ENCODE assay signal across 9 mouse cellular contexts in genomic region chr5:99037442-99037811, GRCm38 (mm10). TPM values are rescaled to one million over a fixed set of nuclear protein-coding genes. Genes with fewer than 3 reads are reported as not detected.
DNase-seq lines count a peak whose midpoint lies in the region; ATAC-seq and TF ChIP-seq lines count a peak whose summit lies in the region.
"Had no signal": no experiment of that assay in that cellular context is flagged by ENCODE, and none has a peak within 500 bp of the region (broad histone marks: within the 10 kb centered on the region; RNA-seq: fewer than 3 reads in every experiment).

No protein-coding gene starts in this region.

- no peaks in the 10 kb centered on the region for H3K36me3 ChIP-seq in heart, embryonic 10.5 days
- H3K36me3 ChIP-seq in ES-Bruce4 (ENCODE audit: control insufficient read depth, insufficient read depth, low read length, poor library complexity, severe bottlenecking): no peaks in the 10 kb centered on the region
- no peaks in the 10 kb centered on the region for H3K36me3 ChIP-seq in forebrain, embryonic 14.5 days (ENCODE audit: control insufficient read depth, insufficient read depth, low read length)
- no peaks in the 10 kb centered on the region for H3K36me3 ChIP-seq in midbrain, embryonic 10.5 days

- TF ChIP-seq CTCF in ES-Bruce4 (IDR thresholded peaks at IDR 0.05; ENCODE audit: low read depth, low read length): no peak

- peaks cover 63% of the 10 kb centered on the region for H3K27me3 ChIP-seq in heart, embryonic 10.5 days (ENCODE audit: insufficient read depth, poor library complexity, severe bottlenecking)
- H3K27me3 ChIP-seq in ES-Bruce4 (ENCODE audit: control insufficient read depth, insufficient read depth, low read length, poor library complexity, severe bottlenecking): peaks cover 15% of the 10 kb centered on the region
- no peaks in the 10 kb centered on the region for H3K27me3 ChIP-seq in forebrain, embryonic 14.5 days (replicated peaks; ENCODE audit: control insufficient read depth, insufficient read depth, low read length)
- H3K27me3 ChIP-seq in midbrain, embryonic 10.5 days (ENCODE audit: low read depth, poor library complexity, severe bottlenecking): peaks cover 62% of the 10 kb centered on the region

- no peak for TF ChIP-seq EP300 in ES-Bruce4 (IDR thresholded peaks at IDR 0.05; ENCODE audit: insufficient read depth, low read depth, low read length)

- H3K4me3 ChIP-seq in heart, embryonic 10.5 days: peak overlapping the region; percentile 85
- peak overlapping the region; percentile 67 for H3K4me3 ChIP-seq in ES-Bruce4 (ENCODE audit: low read depth, low read length)
- peak overlapping the region; percentile 66 for H3K4me3 ChIP-seq in forebrain, embryonic 14.5 days (ENCODE audit: low read depth, low read length)
- H3K4me3 ChIP-seq in midbrain, embryonic 10.5 days: peak overlapping the region; percentile 78
- H3K4me3 ChIP-seq: megakaryocyte, embryonic 14.5 days had no signal

- H3K9me3 ChIP-seq in heart, embryonic 10.5 days: no peaks in the 10 kb centered on the region
- no peaks in the 10 kb centered on the region for H3K9me3 ChIP-seq in ES-Bruce4 (replicated peaks; ENCODE audit: control insufficient read depth, insufficient read depth, low read length, poor library complexity, severe bottlenecking)
- H3K9me3 ChIP-seq in forebrain, embryonic 14.5 days (replicated peaks; ENCODE audit: control insufficient read depth, low read length): no peaks in the 10 kb centered on the region
- no peaks in the 10 kb centered on the region for H3K9me3 ChIP-seq in midbrain, embryonic 10.5 days (replicated peaks)

- peaks cover 15% of the 10 kb centered on the region; the same call in 1 of the 2 replicates for H3K4me1 ChIP-seq in heart, embryonic 10.5 days
- no peaks in the 10 kb centered on the region for H3K4me1 ChIP-seq in ES-Bruce4 (ENCODE audit: control insufficient read depth, insufficient read depth, low read length)
- H3K4me1 ChIP-seq in forebrain, embryonic 14.5 days (ENCODE audit: control insufficient read depth, insufficient read depth, low read length): no peaks in the 10 kb centered on the region
- peaks cover 23% of the 10 kb centered on the region for H3K4me1 ChIP-seq in midbrain, embryonic 10.5 days
- H3K4me1 ChIP-seq: megakaryocyte, embryonic 14.5 days had no signal

- WGBS in heart, embryonic 10.5 days: 2% methylated on average over 9 of the region's 9 CpGs
- WGBS in forebrain, embryonic 14.5 days: 4% methylated on average over 9 of the region's 9 CpGs
- 10% methylated on average over 9 of the region's 9 CpGs for WGBS in midbrain, embryonic 10.5 days

- 0 out of 2 replicates have a peak overlapping the region, but pooled peaks have one; percentile 61 for H3K9ac ChIP-seq in ES-Bruce4 (ENCODE audit: low read depth, poor library complexity, severe bottlenecking)
- peak overlapping the region; percentile 70 for H3K9ac ChIP-seq in forebrain, embryonic 14.5 days (ENCODE audit: low read length)

- H3K4me2 ChIP-seq in forebrain, embryonic 14.5 days (ENCODE audit: low read length): peak overlapping the region; percentile 96

- peak; percentile 44 for ATAC-seq in forebrain, embryonic 14.5 days

- no peak for TF ChIP-seq POLR2A in ES-Bruce4 (IDR thresholded peaks at IDR 0.05; ENCODE audit: insufficient read depth, low read length)

- no peak for DNase-seq in heart, embryonic 10.5 days (ENCODE audit: low spot score)
- no peak for DNase-seq in heart, adult 9 months (ENCODE audit: low spot score in 2 of 2)
- DNase-seq in forebrain, embryonic 14.5 days (ENCODE audit: low spot score): no peak
- DNase-seq in midbrain, embryonic 10.5 days (ENCODE audit: low spot score): no peak
- DNase-seq in thymus, postnatal 0 days (ENCODE audit: low spot score): no peak
- no peak for DNase-seq in right cerebral cortex, postnatal 36 days (ENCODE audit: low spot score in 2 of 2)
- DNase-seq in left cerebral cortex, adult 11 months (ENCODE audit: low spot score): no peak

- no peak overlapping the region; the same call in 1 of the 2 replicates for H3K27ac ChIP-seq in heart, embryonic 10.5 days
- H3K27ac ChIP-seq in ES-Bruce4 (ENCODE audit: insufficient read depth, low read length): no peak overlapping the region
- no peak overlapping the region for H3K27ac ChIP-seq in forebrain, embryonic 14.5 days (ENCODE audit: low read depth, low read length)
- peak overlapping the region; percentile 81; the same call in 1 of the 2 replicates for H3K27ac ChIP-seq in midbrain, embryonic 10.5 days (replicated peaks)

RNA-seq across cellular contexts. Expression of gene Prkg2, which starts 0.3 kb away (rescaled TPM):
- 0.62 and 0.83 TPM in 2 replicates for polyA plus RNA-seq in heart, embryonic 10.5 days (2016; fragmentation: Nextera tagmentation; extraction: Ambion mirVana)
- polyA plus RNA-seq in ES-Bruce4 (2011; ENCODE audit: insufficient read depth, insufficient read length, low read depth, missing spikeins): 0.19 and 0.94 TPM in 2 replicates
- 0.75 and 0.97 TPM in 2 replicates for polyA plus RNA-seq in forebrain, embryonic 14.5 days (2014; fragmentation: Nextera tagmentation; extraction: Ambion mirVana)
- 0.90 and 1.6 TPM in 2 replicates for polyA plus RNA-seq in midbrain, embryonic 10.5 days (2016; fragmentation: Nextera tagmentation; extraction: Ambion mirVana)
- polyA plus RNA-seq in thymus, postnatal 0 days (2015; fragmentation: Nextera tagmentation; extraction: Ambion mirVana): 0.13 and 0.57 TPM in 2 replicates
